Mouse (Mus musculus) R1 (cell line): ENCODE measurements at regions not wholly inside any gene's neighbourhood (a gene's known extent, or its start where the extent isn't known, plus 50 kb on each side); places are given as distances from the start of the nearest gene placed in this dataset.
A peak's percentile ranks its signal among the peaks of the same experiment; 100 is the strongest.

Experiments
- DNase-seq: peaks from one replicate; pipeline ENCODE4 v3.0.0-alpha.2; 2018; ENCODE audit warnings: low read depth, low spot score

DNA sequence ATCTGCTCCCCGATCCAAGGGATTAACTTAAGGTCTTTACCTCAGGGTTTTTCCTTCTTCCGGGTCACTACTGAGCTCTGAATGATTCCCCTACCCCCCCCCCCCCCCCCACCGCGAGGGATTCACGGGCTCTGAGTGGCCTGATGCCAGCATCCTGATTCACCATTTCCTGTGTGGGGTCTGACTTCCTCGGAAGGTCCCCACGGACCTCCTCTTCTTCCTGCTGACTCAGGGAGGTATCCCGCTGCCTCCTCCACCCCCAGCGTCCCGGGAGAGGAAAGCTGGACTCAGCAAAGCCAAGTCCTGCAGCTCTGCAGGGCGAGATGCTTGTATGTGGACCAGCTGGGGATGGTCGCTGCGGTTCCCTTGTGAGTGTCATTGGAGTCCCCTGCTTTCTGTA, 110.5 kb upstream of the Zfp217 start:
- DNase-seq, result peak; percentile 27

DNA sequence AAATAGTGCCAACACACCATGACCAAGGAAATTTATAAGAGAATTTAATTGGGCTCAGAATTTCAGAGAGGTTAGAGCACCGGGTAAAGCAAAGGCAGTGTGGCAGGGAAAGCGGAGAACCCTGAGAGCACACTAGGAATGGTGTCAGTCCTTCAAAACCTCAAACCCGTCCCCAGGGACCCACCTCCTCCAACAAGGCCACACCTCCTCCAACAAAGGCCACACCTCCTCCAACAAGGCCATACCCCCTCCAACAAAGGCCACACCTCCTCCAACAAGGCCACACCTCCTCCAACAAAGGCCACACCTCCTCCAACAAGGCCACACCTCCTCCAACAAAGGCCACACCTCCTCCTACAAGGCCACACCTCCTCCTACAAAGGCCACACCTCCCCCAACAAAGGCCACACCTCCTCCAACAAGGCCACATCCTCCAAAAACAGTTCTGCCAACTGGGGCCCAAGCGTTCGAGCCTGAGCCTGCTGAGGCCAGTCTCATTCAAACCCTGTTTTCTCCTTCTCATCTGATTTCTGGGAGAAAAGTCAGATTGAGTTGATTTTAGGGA, 109.8 kb upstream of the Zfp217 start:
- peak; percentile 80 for DNase-seq

DNA sequence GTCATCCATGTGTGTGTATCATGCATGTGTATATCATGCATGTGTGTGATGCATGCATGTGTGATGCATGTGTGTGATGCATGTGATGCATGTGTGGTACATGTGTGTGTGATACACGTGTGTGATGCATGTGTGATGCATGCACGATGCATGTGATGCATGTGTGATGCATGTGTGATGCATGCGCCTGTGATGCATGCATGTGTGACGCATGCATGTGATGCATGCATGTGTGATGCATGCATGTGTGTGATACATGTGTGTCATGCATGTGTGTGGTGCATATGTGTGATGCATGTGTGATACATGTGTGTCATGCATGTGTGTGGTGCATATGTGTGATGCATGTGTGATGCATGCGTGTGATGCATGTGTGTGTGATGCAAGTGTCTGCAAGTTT, 108.1 kb upstream of the Zfp217 start:
- DNase-seq, result peak; percentile 35

DNA sequence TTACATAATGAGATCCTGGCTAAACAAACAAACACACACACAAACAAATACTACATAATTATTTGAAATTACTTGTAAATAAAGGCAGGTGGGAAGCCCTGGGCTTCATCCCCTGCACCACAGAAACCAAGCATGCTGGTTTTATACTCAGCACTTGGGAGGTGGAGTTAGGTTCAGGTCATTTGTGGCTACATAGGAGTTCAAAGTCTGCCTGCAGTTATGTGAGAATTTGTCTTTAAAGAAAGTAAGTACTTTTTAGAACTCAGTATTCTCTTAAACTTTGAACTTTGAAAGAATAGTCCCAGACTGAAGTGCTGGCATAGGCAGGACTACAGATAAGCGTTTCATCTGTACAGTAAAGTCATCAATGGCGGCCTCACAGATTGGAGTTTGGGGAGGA, 107.6 kb upstream of the Zfp217 start:
- DNase-seq, result no peak

DNA sequence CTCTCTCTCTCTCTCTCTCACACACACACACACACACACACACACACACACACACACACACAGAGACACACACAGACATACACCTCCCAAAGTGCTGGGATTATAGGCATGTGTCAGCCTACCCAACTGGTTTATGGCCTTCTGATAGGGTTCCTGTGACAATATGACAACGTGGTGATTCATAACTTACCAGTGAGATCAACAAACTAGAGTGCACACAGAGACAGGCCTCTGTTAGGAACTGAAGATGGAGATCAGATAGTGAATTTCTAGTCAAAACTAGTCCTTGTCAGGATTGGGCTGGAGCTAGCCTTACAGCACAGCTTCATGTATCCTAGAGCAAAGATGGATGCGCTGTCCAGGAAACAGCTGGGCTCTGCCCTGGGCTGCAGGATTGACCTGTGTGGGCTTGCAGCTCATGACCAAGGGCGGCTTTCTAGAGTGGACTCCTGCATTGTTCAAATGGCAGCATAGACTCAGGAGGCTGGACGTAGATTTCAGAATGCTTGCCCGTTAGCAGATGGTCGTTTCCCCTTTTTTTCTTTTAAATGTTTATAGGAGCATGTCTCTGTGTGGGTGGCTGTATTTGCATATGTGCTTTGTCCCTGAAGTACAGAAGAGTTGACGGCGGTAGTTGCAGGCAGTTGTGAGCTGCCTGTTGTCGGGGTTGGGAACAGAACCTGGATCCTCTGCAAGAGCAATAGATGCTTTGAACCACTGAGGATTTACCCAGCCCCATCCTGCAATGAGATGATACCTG, 106.0 kb upstream of the Zfp217 start:
- no peak for DNase-seq

DNA sequence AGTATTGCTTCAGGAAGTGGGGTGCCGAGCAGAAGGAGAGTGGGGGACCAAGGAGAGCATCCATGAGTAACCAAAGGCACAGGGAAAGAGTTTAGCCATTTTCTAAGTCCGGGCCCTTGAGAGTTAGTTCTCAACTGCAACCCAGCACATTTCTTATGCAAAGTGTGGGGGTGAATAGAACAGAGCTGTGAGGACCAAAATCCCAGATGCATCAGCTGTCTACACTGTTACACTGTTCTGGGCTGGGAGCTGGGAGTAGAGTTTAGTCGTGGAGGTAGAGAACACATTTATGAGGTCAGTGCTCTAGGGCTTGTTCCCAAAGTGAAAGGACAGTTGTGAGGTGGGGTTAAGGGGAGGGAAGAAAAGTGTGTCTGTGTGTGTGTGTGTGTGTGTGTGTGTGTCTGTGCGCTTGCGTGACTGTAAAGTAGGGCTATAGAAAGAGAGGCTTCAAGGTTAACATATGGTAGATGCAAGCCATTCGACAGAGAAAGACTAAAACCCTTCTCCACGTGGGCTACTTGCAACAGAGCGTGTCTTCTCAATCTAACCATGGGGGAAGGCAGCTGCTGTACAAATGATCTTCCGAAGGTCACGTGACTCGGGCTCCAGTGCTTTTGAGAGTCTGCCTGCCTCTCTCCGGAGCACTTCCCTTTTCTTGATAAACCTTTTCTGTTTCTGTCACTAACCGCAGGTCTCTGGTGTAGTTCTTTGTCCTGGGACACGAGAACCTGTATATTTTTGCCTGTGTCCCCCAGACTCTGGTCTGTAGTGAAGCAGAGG, 104.5 kb upstream of the Zfp217 start:
- DNase-seq, result peak; percentile 75

DNA sequence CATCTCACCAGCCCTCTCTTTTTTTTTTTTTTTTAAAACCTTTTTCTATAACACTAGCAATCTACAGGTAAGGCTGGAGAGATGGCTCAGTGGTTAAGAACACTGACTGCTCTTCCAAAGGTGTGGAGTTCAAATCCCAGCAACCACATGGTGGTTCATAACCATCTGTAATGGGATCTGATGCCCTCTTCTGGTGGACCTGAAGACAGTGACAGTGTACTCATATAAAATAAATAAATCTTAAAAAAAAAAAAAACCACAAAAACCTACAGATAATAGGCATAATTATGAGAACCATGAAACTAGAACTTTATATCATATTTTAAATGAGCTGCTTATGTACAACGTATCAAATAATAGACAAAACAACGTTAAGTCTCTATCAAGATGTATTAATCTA, 102.8 kb upstream of the Zfp217 start:
- DNase-seq, result no peak

DNA sequence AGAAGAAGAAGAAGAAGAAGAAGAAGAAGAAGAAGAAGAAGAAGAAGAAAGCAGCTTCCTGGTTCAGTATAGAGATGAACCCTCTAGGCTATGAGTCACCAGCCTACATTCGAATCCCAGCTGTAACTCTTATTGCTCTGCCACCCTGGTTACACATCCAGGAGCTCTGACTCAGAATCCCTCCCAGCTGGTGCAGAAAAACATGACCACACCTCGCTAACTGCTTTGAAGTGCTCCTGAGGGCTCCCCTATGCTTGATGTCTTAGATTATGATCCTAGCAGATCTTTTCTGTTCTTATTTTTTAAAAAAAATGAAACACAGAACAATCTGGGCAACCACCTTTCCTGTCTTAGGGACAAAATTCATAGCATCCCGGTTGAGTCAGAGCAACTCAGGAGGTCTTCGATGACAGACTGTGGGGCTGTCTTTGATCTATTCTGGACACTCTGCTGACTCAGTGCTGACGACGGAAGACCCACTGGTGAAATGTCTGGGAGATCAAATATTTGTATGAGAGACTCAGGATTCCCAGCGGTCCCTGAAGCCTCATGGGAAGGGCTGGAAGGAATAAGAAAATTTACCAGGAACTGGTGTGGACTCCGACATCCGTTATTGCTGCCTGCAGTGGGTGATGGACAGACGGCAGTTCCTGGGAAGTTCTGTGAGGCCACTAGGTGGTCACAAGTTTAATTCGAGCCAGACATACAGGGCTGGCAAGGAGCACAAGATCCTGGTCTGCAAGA, 100.0 kb upstream of the Zfp217 start:
- DNase-seq, result no peak

DNA sequence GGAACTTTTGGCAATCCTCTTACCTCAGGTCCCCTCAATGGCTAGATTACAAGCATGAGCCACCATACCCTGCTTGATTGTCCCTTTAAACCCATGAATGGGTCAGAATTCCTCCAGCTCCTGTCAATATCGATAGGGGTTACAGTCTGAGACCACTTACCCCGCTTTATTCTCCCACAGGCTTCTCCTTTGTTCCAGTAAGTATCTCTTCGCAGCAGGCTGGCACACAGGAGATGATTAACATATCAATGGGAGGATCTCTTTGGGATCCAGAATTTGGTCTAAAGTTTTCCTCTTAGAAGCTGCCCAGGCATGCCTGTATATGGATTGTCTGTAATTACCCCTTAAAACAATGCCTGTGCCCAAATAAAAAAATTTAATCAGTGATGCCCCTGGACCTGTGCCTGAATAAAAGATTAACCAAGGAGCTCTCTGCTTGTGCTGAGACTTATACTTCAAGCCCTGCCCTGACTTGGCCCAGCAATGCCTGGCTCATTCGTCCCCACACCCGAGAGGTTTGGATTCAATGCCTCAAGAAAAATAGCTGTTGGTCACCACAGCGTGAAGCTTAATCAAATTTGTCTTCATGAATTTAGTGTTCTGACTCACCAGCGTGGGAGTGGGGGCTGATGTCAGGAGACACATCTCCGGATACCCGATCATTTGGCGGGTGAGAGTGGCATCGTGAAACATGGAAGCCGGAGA, 97.9 kb upstream of the Zfp217 start:
- DNase-seq, result peak; percentile 87

DNA sequence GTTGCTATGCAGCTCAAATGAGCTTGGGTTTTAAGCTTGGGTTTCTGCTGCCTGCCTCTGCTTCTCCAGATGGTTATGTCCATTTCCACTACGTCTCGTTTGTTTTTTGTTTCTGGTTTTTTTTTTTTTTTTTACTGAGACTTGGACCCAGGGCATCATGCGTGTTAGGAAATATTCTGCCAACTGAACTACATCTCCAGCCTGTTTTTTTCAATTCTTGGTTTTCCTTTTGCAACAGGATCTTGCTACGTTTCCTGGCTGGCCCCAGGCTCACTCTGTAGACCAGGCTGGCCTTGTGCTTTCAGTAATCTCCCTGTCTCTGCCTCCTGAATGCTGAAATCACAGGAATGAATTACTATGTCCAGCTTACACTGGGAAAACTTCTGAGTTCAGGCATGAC, 96.2 kb upstream of the Zfp217 start:
- no peak for DNase-seq

DNA sequence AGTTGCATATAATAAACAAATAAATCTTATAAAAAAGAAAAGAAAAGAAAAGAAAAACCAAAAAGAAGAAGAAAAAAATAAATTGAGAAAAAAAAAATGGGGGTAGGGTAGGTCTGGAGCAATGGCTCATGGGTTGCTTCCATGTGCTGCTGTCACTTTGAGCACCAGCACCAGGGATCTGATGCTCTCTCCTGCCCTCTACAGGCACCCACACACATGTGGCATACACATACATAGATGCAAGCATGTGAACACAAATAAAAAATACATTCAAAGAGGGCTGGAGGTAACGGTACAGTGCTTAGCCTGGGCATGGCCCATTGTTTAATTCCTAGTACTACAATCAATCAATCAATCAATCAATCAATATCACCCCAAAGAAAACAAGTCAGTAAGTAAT, 90.1 kb upstream of the Zfp217 start:
- peak; percentile 79 for DNase-seq

DNA sequence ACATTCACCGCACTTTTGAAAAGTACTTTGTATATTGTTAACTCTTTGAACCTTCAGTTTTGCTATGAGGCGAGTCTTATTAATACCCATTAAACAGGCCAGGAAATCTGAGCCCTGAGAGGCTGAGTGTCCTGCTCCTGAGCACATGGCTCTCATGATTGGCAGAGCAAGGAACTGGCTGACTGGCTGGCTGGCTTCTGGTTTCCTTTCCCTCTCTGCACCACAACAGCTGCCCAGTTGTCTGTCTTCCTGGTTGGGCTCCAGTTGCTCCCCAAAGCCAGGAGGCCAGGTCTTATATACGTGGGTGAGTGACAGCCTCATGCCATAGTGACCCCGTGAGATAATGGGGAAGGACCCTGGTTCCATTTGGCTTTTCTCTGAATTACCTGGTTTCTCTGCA, 85.5 kb upstream of the Zfp217 start:
- no peak for DNase-seq

DNA sequence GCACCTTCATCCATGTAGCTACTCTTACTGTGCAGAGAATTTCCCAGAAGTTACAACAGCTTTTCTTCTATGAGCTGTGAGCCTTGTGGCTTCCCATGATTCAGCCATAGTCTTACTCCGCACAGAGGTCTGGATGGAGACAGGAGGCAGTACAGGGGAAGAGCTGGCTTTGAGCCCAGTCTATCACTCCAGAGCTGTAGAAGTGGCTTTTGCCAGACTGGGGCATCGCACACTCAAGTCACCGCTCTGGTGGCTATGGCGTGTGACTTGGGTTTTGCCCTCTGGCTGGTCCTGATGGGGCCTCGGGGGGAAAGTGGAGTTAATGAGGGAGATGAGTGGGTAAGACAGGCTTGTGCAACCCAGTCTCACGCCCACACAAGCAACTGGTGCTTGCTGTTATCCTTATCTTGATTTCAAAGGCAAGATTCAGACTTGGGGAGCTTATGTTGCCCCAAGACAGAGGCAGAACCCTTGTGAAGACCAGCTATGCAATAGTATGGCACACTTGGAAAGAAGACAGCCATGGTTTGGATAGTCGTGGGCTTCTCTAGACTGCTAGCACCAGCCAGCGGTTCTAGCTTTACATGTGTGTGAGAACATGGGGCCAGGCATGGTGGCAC, 81.7 kb upstream of the Zfp217 start:
- no peak for DNase-seq

DNA sequence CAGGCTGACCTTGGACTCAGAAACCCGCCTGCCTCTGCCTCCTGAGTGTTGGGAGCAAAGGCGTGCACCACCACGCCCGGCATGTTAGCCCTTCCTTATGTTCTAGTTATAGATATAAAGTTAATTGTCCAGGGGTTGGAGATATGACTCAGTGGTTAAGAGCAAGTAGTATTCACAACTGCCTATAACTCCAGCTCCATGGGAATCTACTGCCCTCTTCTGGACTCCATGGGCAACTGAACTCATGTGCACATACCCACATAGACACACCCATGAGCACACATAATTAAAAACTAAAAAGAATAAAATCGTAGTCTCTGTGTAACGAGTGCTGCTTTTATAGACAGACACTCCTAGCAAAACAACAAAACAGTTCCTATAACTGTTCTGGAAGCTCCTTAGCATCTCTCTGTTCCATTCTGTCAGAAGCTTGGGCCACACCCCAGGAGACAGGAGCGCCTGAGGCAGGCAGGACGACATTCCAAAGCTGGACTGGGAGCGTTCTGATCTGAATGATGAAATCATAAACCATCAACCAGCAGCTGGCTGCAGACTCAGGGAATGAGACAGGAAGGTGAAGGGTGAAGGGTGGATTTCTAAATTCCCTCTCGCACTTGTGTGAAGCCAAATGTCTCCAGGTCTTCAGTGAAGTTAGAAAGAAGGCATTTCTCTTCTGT, 80.6 kb upstream of the Zfp217 start:
- DNase-seq, result peak; percentile 73

DNA sequence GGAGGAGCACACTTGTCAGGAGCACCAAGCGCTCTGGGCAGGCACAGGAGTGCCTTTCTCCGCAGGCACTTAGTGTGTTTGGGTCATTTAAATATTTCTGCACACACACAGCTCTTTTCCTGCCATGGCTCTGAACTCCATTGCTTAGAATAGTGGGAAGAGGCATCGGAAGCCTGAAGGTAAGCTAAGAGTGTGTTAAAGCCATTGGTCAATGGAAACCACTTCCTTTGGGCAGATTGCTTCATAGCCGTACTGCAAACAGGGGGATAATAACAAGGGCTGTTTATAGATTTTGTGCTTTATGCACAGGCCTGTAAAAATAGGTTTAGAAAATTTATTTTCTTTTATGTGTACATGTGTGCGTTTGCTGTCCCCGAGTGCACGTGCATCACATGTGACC, 76.0 kb upstream of the Zfp217 start:
- no peak for DNase-seq

DNA sequence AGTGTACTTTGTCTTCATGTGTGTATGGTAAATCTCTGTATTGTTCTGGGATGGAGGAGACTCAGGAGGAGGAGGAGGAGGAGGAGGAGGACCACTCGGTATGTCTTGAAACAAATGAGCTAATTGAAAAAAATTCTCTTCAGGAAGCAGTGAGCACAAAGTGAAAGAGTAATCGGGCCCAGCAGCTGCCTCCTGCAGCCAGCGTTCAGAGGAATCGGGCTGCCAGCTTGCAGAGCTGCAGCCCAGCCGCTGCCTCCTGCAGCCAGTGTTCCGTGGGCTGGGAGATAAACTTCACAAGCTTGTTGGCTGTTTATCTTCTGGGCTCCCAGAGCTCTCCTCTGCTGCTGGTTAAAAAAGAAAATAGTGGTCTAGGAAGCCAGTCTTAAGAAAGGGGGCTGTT, 74.9 kb upstream of the Zfp217 start:
- DNase-seq, result no peak

DNA sequence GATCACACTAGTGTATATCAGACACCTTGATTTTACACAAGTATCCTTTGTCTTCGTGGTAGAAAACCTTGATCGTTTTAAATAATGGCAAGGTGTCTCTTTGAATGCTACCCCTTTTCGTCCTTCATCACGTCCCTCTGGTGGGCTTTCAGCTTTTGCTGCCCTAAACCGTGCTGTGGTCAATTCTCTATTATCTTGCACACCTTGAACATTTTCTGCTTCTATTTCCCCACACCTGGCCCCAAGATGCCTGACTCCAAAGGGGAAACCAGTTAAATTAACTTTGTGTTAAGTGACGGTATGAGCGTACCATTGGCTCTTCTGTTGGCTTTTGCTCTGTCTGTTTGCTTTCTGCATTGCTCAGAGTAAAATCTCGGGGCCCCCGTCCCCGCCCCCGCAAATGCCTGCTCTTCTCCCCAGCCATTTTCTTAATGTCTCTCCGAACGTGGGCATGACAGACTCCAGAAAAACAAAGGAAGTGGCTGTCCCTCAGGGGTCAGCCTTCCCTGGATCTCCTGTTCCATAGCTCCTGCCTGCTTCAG, 74.2 kb upstream of the Zfp217 start:
- no peak for DNase-seq

DNA sequence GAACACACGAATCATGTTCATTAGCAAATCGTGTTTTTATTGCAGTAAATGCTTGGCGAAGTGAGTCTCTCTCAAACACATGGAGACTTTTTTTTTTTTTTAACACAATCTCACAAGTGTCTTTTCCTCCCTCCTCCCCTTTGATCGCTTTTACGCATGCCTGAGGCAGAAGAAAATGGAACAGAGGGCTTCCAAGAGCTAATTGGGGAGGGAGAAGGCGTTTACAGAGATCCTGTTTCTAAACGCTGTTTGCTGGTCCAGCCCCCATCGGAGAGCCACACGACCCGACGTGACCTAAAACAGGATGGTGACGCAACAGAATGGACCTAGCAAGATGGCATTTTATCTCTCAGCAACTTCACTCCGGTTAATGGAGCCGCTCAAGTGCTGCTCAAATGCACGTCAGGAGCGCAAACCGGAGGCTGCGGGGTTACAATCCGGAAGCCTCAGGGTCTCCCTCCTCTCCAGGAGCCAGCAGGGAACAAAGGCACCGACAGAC, 73.0 kb upstream of the Zfp217 start:
- peak; percentile 40 for DNase-seq

DNA sequence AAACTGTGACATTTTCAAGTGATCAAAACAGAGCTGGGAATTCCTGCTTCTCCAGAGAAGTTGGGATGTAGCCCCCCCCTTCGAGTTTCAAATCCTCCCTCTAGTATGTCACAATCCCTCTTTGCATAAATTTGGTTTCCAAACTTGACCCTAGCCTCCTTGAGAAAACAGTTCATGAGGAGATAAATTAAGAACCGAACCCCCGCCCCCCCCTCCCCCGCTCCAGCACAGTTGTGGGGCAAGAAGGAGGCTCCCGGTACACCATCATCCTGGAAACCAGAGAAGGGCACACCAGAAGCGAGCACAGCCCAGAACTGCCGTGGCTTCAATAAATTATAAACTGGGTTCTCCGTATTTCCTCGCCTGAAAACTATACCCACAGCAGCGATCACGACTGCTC, 72.5 kb upstream of the Zfp217 start:
- no peak for DNase-seq
